Mouse (Mus musculus): ENCODE measurements at regions not wholly inside any gene's neighbourhood (a gene's known extent, or its start where the extent isn't known, plus 50 kb on each side); places are given as distances from the start of the nearest gene placed in this dataset.

GRCm38 (mm10) chr3:149246935-149247625 is 256.7 kb upstream of the Adgrl2 start:
- Histone ChIP-seq H3K36me3 (no peaks in the 10 kb centered on the region), H3K9me3 (no peaks in the 10 kb centered on the region), H3K4me3 (no peak overlapping the region), H3K27ac (no peak overlapping the region), H3K9ac (no peak overlapping the region), H3K27me3 (no peaks in the 10 kb centered on the region), H3K4me1 (peaks cover 4% of the 10 kb centered on the region), H3K4me2 (peak overlapping the region; percentile 7; the same call in 1 of the 2 replicates)
- no peak for ATAC-seq (ENCODE audit: insufficient number of reproducible peaks, low FRiP score, low TSS enrichment, low read depth)
- 29% methylated on average over 10 of the region's 10 CpGs for WGBS

DNA sequence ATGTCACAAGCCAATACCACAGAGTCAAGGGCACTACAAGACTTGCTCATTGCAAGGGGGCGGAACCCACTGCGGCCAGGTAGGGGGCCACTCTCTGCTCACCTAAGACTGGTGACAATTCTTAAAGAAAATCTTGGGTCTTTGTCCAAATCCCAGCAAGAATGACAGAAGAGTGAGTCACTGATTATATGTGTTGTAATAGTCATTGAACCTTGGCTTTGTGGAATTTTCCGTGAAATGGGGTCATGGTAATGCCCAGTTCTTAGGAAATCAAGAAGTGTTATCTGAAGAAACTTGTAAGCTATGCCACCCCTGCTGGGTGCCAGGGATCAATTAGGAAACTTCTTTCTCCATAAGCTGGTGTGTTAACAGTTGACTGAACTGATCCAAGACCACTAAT is 249.3 kb upstream of the Adgrl2 start:
- Histone ChIP-seq H3K36me3 (no peaks in the 10 kb centered on the region), H3K4me3 (no peak overlapping the region), H3K27me3 (no peaks in the 10 kb centered on the region), H3K27ac (no peak overlapping the region), H3K9me3 (no peaks in the 10 kb centered on the region), H3K4me1 (no peaks in the 10 kb centered on the region), H3K9ac (no peak overlapping the region), H3K4me2 (no peak overlapping the region)
- WGBS: 94% methylated on average over 3 of the region's 3 CpGs
- no peak for ATAC-seq (ENCODE audit: insufficient number of reproducible peaks, low FRiP score, low TSS enrichment, low read depth)

DNA sequence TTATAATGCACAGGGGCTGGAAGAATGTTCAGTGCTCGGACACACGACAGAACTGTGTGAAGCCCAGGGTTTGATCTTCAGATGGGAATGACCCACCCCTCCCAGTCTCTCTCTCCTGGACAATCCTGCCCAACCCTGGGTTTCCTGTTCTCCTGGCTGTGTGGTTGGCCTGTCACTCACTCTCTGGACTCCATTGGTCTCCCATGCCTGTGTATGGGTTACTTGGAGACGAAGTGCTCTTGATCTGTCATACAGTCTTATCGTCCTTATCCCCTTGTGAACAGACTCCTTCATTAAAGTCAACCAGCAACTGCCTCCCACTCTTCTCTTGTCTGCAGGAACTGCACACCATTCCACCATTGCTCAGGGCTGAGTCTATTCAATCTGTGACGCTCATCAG is 247.7 kb upstream of the Adgrl2 start:
- Histone ChIP-seq H3K4me1 (no peaks in the 10 kb centered on the region), H3K9me3 (no peaks in the 10 kb centered on the region), H3K4me2 (no peak overlapping the region), H3K4me3 (no peak overlapping the region), H3K27ac (no peak overlapping the region), H3K27me3 (no peaks in the 10 kb centered on the region), H3K36me3 (no peaks in the 10 kb centered on the region), H3K9ac (no peak overlapping the region)
- WGBS: 85% methylated on average over 5 of the region's 5 CpGs
- ATAC-seq (ENCODE audit: insufficient number of reproducible peaks, low FRiP score, low TSS enrichment, low read depth): no peak

DNA sequence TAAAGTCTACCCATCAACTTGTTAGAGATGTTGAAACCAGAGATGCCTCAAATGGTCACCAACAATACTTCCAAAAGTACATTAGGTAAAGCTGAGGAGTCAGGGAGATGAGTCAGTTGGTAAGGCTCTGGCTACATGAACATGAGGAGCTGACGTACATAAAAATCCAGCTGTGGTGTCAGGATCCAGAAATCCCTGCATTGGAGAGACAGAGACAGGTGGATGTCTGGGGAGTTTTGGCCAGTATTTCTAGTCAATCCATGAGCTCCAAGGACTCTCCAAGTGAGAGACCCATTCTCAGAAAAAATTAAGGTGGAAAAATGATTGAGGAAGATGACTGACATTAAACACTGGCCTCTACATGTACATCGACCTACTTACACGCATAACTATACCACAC is 244.8 kb upstream of the Adgrl2 start:
- Histone ChIP-seq H3K36me3 (no peaks in the 10 kb centered on the region), H3K4me2 (no peak overlapping the region), H3K4me3 (no peak overlapping the region), H3K9ac (no peak overlapping the region), H3K4me1 (no peaks in the 10 kb centered on the region), H3K27ac (no peak overlapping the region), H3K27me3 (no peaks in the 10 kb centered on the region), H3K9me3 (no peaks in the 10 kb centered on the region)
- WGBS: 89% methylated on average over 3 of the region's 3 CpGs
- ATAC-seq (ENCODE audit: insufficient number of reproducible peaks, low FRiP score, low TSS enrichment, low read depth): no peak

DNA sequence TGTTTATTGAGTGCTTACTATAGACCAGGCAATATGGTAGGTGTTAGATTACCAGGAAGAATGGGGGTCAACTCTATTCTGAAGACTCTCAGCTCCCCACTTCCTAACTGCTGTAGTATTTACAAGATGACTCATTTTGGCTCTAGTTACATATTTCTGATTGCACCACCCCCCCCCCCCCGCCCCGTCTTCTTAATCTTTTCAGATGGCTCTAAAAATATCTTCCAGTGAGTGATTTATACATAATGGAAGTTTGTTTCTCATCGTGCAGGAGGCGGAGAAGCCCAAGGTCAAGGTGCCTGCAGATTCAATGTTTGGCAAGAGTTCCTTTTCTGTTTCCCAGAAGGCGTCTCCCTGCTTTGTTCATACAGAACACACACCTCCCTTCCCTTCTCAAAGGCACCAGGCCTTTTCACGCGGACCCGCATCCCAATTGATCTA is 243.4 kb upstream of the Adgrl2 start:
- Histone ChIP-seq H3K4me1 (no peaks in the 10 kb centered on the region), H3K27me3 (no peaks in the 10 kb centered on the region), H3K4me3 (no peak overlapping the region), H3K36me3 (no peaks in the 10 kb centered on the region), H3K9me3 (no peaks in the 10 kb centered on the region), H3K27ac (no peak overlapping the region), H3K4me2 (no peak overlapping the region), H3K9ac (no peak overlapping the region)
- 61% methylated on average over 8 of the region's 8 CpGs for WGBS
- ATAC-seq (ENCODE audit: insufficient number of reproducible peaks, low FRiP score, low TSS enrichment, low read depth): peak; percentile 35; the same call in 1 of the 2 replicates

DNA sequence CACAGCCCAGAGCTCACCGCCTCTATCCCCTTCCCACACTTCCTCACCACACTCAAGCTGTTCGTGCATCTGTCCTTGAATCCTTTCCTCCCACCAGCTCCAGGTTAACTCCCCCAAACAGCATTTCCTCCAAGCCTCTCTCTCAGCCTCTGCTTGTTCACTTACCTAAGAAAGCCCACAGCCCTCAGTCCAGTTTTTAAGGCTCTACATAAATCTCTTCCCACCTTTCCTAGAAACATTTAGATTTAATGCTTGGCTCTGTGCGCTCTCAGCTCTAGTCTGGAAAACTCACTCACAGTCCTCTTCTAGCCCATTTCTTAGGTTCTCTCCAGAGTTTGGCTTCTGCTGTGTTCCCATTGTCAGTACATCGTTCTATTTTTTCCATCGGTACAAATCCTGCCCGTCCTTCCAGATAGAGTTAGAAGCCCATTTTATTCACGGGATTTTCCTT is 242.9 kb upstream of the Adgrl2 start:
- Histone ChIP-seq H3K36me3 (no peaks in the 10 kb centered on the region), H3K27ac (no peak overlapping the region), H3K4me1 (no peaks in the 10 kb centered on the region), H3K4me3 (no peak overlapping the region), H3K9me3 (no peaks in the 10 kb centered on the region), H3K4me2 (no peak overlapping the region), H3K27me3 (no peaks in the 10 kb centered on the region), H3K9ac (no peak overlapping the region)
- WGBS: 58% methylated on average over 7 of the region's 7 CpGs
- peak; percentile 63; the same call in 1 of the 2 replicates for ATAC-seq (ENCODE audit: insufficient number of reproducible peaks, low FRiP score, low TSS enrichment, low read depth)

DNA sequence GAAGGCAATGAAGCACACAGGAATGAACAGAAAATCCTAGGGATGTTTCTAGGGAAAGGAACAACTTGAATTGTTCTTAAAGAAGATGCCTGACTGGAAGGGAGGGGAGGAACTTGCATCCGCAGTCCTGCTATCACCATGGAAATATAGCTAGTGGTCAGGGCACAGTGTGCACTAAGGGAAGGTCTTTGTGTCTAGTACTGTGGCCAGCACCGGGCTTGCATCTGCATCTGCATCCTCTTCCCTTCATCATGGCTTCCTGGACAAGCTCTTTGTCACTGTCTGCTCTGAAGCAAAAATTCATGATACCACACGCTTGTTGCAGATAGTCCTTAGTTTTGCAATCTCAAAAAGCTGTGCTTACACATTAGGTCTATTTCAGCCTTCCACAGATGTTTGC is 241.0 kb upstream of the Adgrl2 start:
- no peak for ATAC-seq (ENCODE audit: insufficient number of reproducible peaks, low FRiP score, low TSS enrichment, low read depth)
- Histone ChIP-seq H3K4me1 (no peaks in the 10 kb centered on the region), H3K27ac (no peak overlapping the region), H3K36me3 (no peaks in the 10 kb centered on the region), H3K9me3 (no peaks in the 10 kb centered on the region), H3K4me3 (no peak overlapping the region), H3K4me2 (no peak overlapping the region), H3K27me3 (no peaks in the 10 kb centered on the region), H3K9ac (no peak overlapping the region)
- WGBS: 87% methylated on average over 3 of the region's 3 CpGs

- no peak overlapping the region for H3K27ac ChIP-seq
- no peaks in the 10 kb centered on the region for H3K9me3 ChIP-seq
- no peaks in the 10 kb centered on the region for H3K27me3 ChIP-seq
- no peaks in the 10 kb centered on the region for H3K36me3 ChIP-seq
- ATAC-seq (ENCODE audit: insufficient number of reproducible peaks, low FRiP score, low TSS enrichment, low read depth): no peak
- H3K4me1 ChIP-seq: 0 out of 2 replicates have a peak, but pooled peaks cover 3% of the 10 kb centered on the region
- no peak overlapping the region for H3K4me3 ChIP-seq
- WGBS: 86% methylated on average over 5 of the region's 5 CpGs
- no peak overlapping the region for H3K4me2 ChIP-seq
- H3K9ac ChIP-seq: no peak overlapping the region
These were observed 237.2 kb upstream of the Adgrl2 start for GRCm38 (mm10) chr3:149227556-149227955.

DNA sequence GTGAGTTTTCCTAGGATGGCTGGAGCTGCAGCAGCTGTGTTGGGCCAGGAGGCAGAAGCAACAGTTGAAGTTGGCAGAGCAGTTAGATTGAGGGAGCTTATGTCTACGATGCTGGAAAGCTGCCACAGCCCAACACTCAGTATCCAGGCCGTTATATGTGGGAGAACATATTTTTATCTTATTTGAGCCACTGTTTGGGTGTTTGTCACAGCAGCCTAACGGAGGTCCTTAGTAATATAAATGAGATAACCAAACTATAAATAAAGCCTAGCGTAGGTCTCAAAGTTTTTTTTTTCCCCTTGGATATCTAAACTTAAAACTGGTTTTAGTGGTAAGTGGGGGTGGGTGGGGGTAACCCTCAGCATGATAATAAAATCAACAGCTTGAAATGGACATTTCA is 236.4 kb upstream of the Adgrl2 start:
- H3K36me3 ChIP-seq: no peaks in the 10 kb centered on the region
- no peak overlapping the region for H3K4me3 ChIP-seq
- no peak overlapping the region for H3K27ac ChIP-seq
- 72% methylated on average over 4 of the region's 4 CpGs for WGBS
- H3K9ac ChIP-seq: no peak overlapping the region
- no peak for ATAC-seq (ENCODE audit: insufficient number of reproducible peaks, low FRiP score, low TSS enrichment, low read depth)
- no peaks in the 10 kb centered on the region for H3K9me3 ChIP-seq
- no peaks in the 10 kb centered on the region for H3K27me3 ChIP-seq
- H3K4me2 ChIP-seq: no peak overlapping the region
- 0 out of 2 replicates have a peak, but pooled peaks cover 3% of the 10 kb centered on the region for H3K4me1 ChIP-seq

GRCm38 (mm10) chr3:149225684-149226083 is 235.3 kb upstream of the Adgrl2 start:
- WGBS: 89% methylated on average over 17 of the region's 17 CpGs
- no peak overlapping the region for H3K4me2 ChIP-seq
- H3K9me3 ChIP-seq: no peaks in the 10 kb centered on the region
- no peaks in the 10 kb centered on the region for H3K27me3 ChIP-seq
- no peak overlapping the region for H3K9ac ChIP-seq
- H3K36me3 ChIP-seq: no peaks in the 10 kb centered on the region
- no peak overlapping the region for H3K4me3 ChIP-seq
- ATAC-seq (ENCODE audit: insufficient number of reproducible peaks, low FRiP score, low TSS enrichment, low read depth): no peak
- H3K27ac ChIP-seq: no peak overlapping the region
- H3K4me1 ChIP-seq: 0 out of 2 replicates have a peak, but pooled peaks cover 3% of the 10 kb centered on the region

- ATAC-seq (ENCODE audit: insufficient number of reproducible peaks, low FRiP score, low TSS enrichment, low read depth): no peak
- Histone ChIP-seq H3K9ac (no peak overlapping the region), H3K27ac (no peak overlapping the region), H3K4me1 (0 out of 2 replicates have a peak, but pooled peaks cover 3% of the 10 kb centered on the region), H3K36me3 (no peaks in the 10 kb centered on the region), H3K4me3 (no peak overlapping the region), H3K9me3 (no peaks in the 10 kb centered on the region), H3K4me2 (no peak overlapping the region), H3K27me3 (no peaks in the 10 kb centered on the region)
- 56% methylated on average over 4 of the region's 4 CpGs for WGBS
These were observed 233.9 kb upstream of the Adgrl2 start for GRCm38 (mm10) chr3:149224271-149224670.

DNA sequence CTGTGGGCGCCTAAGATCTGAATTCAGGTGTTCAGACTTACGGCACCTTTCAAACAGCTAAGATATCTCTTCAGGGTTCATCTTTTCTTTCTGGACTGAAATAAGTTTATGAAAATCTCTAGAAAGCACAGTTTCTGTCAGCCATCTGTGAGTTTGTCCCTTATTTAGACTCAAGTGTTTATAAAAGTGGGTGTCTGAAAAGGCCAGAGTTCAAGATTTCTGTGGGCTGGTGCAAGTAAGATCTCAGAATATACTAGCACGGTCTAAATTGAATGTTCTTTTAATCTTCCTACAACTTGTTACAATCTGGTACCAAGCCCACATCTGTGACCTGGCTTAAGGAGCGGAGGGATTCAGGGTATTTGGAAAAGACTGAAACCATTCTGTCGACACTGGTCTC is 233.4 kb upstream of the Adgrl2 start:
- Histone ChIP-seq H3K27ac (no peak overlapping the region), H3K4me1 (0 out of 2 replicates have a peak, but pooled peaks cover 3% of the 10 kb centered on the region), H3K36me3 (no peaks in the 10 kb centered on the region), H3K9me3 (no peaks in the 10 kb centered on the region), H3K4me3 (no peak overlapping the region), H3K27me3 (no peaks in the 10 kb centered on the region), H3K9ac (no peak overlapping the region), H3K4me2 (no peak overlapping the region)
- WGBS: 84% methylated on average over 5 of the region's 5 CpGs
- ATAC-seq (ENCODE audit: insufficient number of reproducible peaks, low FRiP score, low TSS enrichment, low read depth): no peak
